Mouse (Mus musculus): ENCODE results near the gene Cpe. TPM values are rescaled to one million over a fixed set of nuclear protein-coding genes. Genes with fewer than 3 reads are reported as not detected.
"Not testable (repeated sequence)": the region's sequence is repeated elsewhere in the genome, so short reads cannot be mapped to it uniquely, and the experiment has no call there.

Gene Cpe
- total RNA-seq, 2 experiments from 2014 or later = 765 to 787 TPM

- no peak for DNase-seq (ENCODE audit: low spot score in 2 of 2)
Measured at GRCm38 (mm10) chr8:64682501-64682900, 10.4 kb downstream of the Cpe start.

GRCm38 (mm10) chr8:64676381-64676780, 16.5 kb downstream of the Cpe start:
- no peak for DNase-seq (ENCODE audit: low spot score in 2 of 2)

DNA sequence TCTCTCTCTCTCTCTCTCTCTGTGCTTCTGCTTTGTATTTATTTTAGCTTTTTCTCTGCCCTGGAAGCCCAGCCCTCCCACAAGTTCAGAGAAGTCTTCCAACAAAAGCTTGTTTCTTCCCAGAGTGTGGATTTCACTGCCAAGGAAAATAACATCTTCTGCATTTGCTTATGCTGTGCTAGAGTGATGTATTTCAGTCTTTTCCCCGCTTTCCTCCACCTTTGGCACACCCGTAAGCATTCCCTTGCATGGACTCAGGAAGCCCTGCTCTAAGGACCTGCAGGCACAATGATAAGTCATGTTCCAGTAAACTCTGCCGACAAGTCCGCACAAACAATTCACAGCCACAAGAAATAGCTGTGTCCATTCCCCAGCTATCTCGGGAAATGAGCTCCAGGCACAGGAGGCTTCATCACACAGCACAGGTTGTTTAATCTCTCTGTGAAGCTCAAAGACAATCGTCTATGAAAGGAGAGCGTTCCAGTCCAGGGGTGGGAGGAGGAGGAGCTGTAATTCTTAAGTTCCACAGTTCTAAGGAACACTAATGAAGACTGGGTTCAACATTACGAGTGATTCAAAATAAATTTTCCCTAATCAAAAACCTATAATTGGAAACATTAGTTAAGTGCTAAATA, 17.8 kb downstream of the Cpe start:
- no peak for DNase-seq (ENCODE audit: low spot score in 2 of 2)

DNA sequence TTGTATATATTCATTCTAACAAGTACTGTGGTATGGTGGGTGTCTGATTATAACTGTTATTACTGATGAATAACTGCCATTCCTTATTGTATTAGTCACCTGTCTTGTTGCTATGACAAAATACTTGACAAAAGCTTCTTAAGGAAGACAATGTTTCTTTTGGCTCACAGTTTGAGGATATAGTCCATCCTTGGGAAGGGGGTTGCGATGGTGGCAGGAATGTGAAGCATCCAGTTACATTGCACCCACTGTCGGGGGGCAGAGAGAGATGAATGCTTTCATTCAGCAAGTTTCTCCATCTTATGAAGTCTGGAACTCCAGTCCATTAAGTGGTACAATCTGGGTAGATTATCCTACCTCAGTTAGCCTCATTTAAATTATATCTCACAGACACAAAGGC, 19.9 kb downstream of the Cpe start:
- no peak for DNase-seq (ENCODE audit: low spot score in 2 of 2)

- no peak for DNase-seq (ENCODE audit: low spot score in 2 of 2)
Measured at GRCm38 (mm10) chr8:64671937-64672336, 20.9 kb downstream of the Cpe start.

GRCm38 (mm10) chr8:64666305-64666704, 26.5 kb downstream of the Cpe start:
- not testable (repeated sequence) for DNase-seq (ENCODE audit: low spot score in 2 of 2)

DNA sequence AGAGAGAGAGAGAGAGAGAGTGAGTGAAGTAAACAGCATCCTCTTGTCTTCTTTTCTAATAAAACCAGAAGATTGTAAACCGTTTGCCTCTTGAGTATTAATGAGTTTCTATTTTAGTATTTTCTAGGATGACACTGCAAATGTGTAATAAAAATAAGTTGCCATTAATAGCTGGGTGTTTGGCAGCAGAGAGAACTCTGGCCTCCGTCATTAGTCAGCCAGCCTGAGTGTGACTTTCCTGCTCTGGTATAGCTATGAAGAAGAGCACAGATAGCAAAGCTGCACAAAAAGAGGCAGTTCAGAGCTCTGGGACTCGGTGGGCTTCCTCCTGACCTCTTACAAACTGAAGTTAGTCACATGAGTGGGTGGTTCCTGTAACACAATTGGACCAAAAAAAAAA, 27.3 kb downstream of the Cpe start:
- DNase-seq (ENCODE audit: low spot score in 2 of 2) = no peak

DNA sequence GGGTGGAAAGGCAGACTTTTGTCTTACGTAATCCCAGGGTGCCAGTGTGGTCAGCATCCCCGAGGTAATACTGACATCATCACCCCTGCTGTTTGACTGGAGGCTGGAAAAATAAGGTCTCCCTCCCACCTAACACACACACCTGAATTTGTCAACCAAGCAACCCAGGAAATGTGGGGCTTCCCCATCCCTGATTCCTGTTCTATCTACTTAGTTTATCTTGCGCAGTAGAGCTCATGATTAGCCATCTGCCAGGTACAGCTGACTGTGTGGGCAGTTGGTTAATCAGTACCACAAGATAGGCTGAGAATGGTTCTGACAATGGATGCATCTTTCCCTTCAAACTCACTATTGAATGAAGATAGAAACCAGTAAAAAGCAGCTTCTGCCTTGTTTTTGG, 28.0 kb downstream of the Cpe start:
- no peak for DNase-seq (ENCODE audit: low spot score in 2 of 2)

DNA sequence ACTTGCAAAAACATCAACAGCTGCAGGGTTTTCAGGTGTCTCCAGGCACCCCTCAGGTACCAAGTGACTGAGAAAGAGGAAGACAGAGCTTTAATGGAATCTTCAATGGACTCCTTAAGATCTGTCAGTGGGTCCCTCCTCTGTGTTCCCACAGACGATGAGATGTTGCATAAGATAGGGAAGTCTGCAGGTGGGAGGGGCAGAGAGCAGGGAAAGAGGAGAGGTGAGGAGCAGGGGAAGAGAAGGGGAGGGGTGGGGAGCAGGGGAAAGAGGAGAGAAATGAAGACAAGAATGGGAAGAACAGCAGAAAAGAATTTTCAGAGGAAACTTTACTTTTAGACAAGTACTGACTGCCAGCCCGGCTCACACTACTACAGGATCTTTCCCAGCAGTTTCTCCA, 28.5 kb downstream of the Cpe start:
- DNase-seq (ENCODE audit: low spot score in 2 of 2) = no peak

GRCm38 (mm10) chr8:64659097-64659496, 33.8 kb downstream of the Cpe start:
- DNase-seq (ENCODE audit: low spot score in 2 of 2) = no peak

- no peak for DNase-seq (ENCODE audit: low spot score in 2 of 2)
Measured at GRCm38 (mm10) chr8:64657980-64658401, 34.9 kb downstream of the Cpe start.

DNA sequence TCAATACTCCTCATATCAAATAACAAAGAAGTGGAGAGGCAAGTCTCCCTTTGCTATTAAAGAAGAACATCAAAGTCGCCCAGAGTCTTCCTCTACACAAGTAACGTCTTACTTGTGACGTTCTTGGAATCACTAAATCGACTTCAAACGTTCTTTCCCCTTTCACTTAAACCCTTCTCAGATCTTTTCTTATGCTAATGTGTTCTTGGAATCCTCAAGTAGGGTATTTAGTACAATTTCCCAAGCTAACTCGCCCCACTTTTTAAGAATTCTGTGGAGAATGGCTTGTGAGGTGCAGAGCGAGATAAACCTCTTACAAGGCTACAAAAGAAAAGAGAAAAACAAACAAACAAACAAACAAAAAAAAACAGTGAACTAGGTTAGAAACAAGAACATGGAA, 35.3 kb downstream of the Cpe start:
- DNase-seq (ENCODE audit: low spot score in 2 of 2) = no peak

DNA sequence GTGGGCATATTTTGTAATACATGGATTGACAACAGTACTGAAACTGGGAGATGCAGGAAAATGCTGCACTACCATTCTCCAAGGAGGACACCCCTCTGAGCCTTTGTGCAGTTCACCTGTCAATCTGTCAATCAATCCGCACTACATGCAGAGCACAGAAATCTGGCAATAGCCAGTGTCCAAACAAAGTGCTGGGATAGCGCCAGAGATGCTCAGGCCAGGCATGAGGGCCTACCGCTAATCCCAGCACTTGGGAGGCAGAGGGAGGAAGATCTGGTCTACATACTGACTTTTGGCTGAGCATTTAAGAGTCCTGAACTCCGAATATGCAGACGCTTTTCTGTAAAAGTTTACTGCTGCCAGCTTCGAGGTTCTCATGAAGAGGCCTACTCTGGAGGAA, 37.0 kb downstream of the Cpe start:
- DNase-seq (ENCODE audit: low spot score in 2 of 2) = no peak

DNA sequence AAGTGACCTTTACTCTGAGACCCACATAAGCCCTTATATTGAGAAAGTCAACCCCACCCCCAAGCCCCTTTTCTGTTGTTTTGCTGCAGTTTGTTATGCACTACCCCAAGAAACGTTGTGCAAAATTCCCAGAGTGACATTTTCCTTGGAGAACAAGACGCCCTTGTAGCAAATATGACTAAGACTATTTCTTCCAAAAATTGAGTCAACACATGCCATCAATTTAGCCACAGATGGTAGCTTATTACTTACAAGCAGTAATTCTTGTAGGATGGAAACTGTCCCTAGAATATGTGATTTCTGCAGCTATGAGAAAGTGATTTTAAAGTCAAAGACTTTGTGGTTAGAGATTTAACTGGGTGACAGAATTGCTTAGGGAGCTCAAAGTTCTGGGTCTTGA, 37.8 kb downstream of the Cpe start:
- DNase-seq (ENCODE audit: low spot score in 2 of 2) = no peak

GRCm38 (mm10) chr8:64652285-64652684, 40.6 kb downstream of the Cpe start:
- no peak for DNase-seq (ENCODE audit: low spot score in 2 of 2)

GRCm38 (mm10) chr8:64648063-64648462, 44.8 kb downstream of the Cpe start:
- DNase-seq (ENCODE audit: low spot score in 2 of 2) = no peak

DNA sequence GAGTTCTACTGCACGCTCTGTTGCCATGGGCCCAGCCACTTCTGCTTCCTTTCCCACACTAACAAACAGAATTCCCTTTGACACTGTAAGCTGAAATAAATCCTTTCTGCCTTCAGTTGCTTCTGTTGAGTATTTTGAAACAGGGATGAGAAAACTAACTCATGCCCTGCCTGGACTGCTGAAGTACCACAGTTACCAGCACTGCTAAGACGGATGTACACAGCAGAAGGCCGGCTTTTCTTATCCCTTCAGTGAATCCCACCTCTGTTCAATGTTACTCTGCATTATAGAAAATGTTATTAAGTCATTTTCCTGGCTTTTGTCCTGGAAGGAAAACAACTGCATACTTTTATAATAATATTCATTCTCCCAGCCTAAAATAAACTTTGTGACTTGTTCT, 45.7 kb downstream of the Cpe start:
- DNase-seq (ENCODE audit: low spot score in 2 of 2) = no peak

DNA sequence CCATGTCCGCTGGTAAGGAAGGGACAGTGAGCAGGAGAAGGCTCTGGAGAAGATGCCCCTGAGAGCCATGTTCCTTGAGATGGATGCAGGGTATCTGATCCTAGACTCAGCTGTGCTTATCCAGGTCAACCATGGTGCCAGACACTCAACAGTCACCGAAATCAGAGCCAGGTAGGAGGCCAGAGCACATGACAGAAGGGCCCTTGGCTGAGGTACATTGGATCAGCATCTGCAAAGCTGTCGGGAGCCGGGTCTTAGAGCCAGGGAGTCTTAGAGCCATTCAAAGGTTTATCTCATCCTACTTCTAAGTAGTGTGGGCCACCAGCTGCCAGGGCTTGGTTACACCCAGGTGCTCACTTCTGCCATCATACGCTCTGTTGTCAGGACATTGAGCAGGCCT, 46.4 kb downstream of the Cpe start:
- no peak for DNase-seq (ENCODE audit: low spot score in 2 of 2)

GRCm38 (mm10) chr8:64644108-64645005, 48.5 kb downstream of the Cpe start:
- no peak for DNase-seq (ENCODE audit: low spot score in 2 of 2)

DNA sequence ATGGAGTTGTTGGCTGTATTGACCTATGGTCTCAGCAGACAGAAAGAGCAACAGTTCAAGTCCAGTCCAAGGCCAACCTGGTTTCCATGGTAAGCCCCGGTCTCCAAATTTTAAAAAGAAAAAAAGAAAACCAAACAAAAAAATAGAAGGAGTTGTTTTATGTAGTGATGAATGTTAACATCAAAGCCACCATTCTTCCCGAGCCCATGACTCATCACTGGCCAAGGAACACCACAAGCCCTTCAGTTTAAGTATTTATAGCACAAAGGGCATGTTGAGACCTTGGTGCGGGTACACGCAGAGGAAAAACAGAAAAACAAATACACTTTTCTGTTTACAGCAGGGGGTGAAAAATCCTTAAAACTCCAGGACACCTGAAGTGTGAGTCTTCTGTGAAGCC, 49.5 kb downstream of the Cpe start:
- DNase-seq (ENCODE audit: low spot score in 2 of 2) = no peak

- no peak for DNase-seq (ENCODE audit: low spot score in 2 of 2)
Measured at GRCm38 (mm10) chr8:64642799-64643198, 50.1 kb downstream of the Cpe start.

DNA sequence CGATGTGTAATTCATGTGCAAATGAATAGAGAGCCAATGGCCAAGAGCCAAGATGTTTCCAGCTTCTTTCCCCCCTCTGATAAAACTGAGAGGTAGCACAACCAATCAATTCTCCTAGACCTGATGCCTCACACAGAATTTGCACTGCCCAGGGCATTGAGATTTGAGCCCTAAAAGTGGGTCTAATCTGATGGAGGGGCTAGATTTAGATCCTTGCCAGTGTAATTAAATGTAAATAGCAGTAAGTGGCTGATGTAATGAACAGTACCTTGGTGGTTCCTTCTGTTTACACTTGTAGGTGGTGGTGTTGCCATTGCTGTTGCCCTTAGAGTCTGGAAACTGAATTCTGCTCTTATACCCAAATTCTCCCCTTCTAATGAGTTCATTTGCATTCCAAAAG, 52.3 kb downstream of the Cpe start:
- no peak for DNase-seq (ENCODE audit: low spot score in 2 of 2)

GRCm38 (mm10) chr8:64639676-64640075, 53.2 kb downstream of the Cpe start:
- no peak for DNase-seq (ENCODE audit: low spot score in 2 of 2)

Measured in adrenal gland, adult 18-20 months (tissue).